Mouse (Mus musculus) ovary, postnatal 14 days (tissue): ENCODE measurements at regions not wholly inside any gene's neighbourhood (a gene's known extent, or its start where the extent isn't known, plus 50 kb on each side); places are given as distances from the start of the nearest gene placed in this dataset.
"Not testable (repeated sequence)": the region's sequence is repeated elsewhere in the genome, so short reads cannot be mapped to it uniquely, and the experiment has no call there.

Source experiments
- DNase-seq: peaks from one replicate; pipeline ENCODE4 v3.0.0; 2022; ENCODE audit warnings: low spot score

DNA sequence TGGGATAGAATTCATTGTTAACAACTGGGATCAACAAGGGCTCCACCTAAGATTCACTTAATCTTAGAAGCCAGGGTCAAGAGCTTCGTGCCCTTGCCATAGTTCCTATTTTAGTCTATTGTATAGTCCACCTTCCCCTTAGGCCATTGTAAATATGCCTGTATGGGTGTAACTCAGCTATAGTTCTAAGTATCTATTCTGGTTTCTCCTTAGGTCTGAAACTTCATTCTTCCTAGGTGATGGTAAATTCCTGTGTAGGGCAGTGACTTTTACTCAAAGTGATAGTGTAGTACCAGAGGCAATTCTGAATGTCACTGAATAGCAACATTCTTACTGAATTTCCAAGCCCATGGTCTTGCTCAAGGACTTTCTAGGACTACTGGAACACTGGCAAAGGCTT, 989.4 kb downstream of the Ankrd7 start:
- not testable (repeated sequence) for DNase-seq

DNA sequence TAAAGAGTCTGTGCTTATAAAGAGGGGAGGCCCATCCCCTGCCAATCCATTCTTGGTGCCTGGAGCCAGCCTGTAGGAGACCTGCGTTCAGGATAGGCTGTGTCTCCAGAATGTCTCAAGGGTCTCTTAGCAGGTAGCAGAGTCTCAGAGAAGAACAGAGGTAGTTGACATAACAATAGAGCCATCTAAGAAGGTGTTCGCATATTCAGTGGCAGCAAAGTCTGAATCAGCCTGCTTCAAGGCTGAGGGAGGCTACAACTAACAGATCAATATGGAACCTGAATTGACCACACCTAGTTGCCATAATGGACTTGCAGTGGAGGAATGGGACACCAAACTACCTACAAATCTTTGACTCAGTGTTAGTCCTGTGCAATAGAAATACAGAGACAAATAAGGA, 998.0 kb downstream of the Ankrd7 start:
- no peak for DNase-seq

DNA sequence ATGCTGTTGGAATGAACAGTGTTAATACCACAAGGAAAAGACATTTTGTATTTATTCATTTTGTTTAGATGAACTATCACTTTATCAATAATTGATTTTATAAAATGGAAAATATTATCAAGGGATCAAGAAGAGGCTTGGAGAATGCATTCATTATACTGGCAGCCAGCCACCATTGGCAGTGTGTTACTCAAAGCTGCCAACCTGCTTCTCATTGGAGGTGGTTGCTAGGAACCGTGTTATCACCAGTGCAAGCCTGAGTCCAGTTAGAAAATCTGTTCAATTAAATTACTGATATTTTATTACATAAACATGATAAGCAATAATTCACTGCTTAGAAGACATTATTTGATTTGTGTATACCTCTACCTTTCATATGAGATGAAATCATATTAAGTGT, 1003.6 kb downstream of the Ankrd7 start:
- no peak for DNase-seq

DNA sequence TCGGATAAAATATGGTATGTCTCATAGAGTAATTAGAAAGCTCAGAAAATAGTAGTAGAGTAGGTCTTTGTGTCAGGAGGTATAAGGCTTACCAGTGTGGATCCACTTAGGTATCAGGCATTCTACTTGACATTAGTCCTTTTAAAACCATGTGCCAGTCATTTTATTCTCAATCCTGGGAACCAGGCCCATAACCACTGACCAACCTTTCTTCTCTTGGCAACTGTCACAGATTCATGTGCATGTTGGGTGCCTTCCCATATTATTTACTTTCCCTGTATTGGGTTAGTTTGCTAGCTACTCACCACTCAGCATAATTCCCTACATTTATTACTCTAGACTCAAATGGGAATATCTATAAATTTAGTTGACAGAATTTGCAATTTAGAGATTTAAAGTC, 1045.1 kb downstream of the Ankrd7 start:
- DNase-seq: no peak

DNA sequence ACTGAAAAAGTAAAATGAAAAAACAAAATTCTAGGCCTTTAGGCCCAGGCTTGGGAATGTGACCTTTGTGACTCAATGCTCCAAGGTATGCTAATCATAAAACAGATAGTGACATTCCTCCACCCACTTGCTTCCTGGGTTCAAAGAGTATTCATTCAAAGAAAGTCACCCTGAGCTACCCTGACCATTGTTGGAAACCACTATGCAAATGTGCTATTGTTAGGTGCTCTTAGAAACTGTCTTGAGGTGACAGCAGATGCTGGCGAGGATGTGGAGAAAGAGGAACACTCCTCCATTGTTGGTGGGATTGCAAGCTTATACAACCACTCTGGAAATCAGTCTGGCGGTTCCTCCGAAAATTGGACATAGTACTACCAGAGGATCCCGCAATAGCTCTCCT, 1075.7 kb downstream of the Ankrd7 start:
- not testable (repeated sequence) for DNase-seq

DNA sequence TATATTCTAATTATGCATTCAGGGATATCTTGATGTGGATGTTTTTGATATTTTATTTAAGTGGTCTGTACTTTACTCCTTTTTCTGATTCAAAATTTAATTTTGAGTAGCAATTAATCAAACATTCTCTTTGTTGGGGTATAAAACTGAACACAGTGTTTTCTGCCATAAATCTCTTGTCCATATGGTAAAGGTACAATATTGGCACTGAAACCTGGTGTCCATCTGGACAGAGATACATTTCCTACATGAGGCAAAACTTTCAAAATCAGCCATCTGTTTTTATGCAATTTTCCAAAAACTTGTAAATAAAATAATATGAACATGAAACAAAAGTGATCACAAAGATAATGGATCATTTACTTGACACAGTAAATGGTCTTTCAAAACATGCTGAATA, 1078.2 kb downstream of the Ankrd7 start:
- DNase-seq: no peak

DNA sequence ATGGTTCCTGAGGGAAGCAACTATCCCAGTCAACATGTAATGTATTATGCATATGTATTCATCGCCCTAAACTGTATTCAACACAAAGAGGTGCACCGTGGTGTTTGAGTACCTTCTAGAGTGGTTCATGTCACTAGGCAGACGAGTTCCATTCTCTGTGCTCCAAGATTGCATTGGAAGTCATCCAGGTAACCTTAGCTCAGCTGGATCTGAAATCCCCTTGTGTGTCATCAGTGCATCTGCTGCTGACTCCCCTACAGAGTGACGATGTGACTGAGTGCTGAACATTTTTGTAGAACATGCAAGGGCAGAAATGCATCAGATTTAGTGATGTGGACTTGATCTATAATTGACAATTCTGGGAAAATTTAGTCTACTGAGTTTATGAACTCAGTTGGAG, 1079.6 kb downstream of the Ankrd7 start:
- DNase-seq: no peak

DNA sequence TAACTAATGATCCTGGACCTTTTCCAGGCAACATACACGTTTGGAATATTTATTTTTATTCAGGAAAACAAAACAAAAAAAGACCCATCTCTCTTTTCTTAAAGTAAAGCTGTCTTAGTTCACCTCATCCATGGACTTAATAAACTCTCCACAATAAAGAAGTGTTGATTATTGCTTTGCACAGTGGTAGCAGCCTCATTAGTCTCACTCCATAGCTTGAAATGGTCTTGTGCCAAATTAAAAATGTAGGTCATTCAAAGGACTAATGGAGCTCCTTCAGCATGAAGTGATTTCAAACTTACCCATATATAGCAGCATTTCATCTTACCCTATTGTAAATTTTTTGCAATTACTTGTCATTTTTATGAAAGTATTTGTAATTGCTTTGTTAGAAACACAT, 1109.8 kb downstream of the Ankrd7 start:
- DNase-seq: no peak

DNA sequence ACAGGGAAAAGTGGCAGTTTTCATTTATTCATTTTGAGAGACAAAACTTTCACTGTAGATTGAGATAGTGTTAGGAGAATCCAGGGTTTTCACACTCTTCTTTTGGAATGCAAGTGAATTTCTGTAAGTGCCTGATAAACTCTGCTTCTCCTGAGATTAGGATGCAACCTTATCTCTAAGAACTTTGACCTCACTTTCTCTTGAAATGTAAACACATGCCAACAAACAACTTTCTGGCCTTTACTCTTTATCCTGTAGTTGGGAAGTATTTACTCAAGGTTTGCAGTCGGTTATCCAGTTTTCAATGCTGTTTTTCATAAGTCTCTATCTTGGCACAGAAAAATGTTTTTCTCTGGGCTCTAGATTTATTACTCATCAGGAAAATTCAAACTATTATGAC, 1125.7 kb downstream of the Ankrd7 start:
- no peak for DNase-seq

DNA sequence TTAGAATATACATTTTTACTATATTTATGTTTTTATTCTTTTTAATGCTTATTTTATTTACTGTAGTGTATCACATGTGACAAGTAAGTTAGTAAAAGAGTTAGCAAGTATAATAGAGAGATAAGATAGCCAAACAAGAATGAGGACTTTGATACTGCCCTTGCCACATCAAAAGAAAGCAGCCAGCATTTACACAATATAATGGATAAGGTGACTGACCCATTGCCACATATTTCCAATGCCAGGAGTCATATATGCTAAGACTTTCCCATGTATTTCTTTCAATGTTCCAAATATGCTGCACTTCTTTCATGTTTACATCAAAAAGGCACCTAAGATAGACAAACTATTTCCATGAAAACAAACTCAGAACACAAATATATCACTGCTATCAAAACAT, 1162.3 kb downstream of the Ankrd7 start:
- DNase-seq: no peak

DNA sequence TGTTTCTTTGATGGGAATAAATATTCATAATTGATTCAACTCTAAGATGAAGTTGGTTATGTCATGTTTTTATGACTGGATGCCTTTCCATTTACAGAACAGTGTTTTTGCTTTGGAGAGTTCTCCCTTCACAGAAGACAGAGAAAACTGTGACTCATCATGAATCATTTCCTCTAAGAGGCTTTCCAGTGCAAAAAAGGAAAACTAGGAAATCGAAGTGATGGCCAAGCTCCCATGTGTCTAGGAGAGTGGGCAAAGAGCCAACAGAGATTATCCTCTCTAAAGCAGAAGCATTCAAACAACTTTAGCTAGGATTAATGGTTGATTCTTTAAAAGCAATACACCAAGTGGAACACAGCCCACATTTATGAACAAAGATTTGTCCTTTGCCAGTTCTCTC, 1171.7 kb downstream of the Ankrd7 start:
- peak; percentile 0 for DNase-seq

DNA sequence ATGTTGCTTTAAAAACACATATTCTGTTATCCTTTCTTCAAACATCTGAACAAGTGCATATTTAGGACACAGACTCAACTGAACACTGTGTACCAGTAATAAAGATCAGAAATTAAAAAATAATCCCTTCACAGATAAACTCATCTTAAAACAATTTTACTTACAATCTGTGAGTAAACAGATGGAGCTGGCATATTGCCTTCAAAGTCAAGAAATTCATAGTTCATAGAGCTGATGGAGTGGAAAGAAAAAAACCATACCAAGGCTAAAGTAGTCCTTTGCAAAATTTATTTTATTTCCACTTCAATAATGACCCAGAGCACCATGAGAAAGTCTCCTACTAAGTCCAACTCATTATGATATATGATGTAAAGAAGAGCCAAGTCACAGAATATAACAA, 1136.6 kb upstream of the Kcnd2 start:
- DNase-seq: no peak

DNA sequence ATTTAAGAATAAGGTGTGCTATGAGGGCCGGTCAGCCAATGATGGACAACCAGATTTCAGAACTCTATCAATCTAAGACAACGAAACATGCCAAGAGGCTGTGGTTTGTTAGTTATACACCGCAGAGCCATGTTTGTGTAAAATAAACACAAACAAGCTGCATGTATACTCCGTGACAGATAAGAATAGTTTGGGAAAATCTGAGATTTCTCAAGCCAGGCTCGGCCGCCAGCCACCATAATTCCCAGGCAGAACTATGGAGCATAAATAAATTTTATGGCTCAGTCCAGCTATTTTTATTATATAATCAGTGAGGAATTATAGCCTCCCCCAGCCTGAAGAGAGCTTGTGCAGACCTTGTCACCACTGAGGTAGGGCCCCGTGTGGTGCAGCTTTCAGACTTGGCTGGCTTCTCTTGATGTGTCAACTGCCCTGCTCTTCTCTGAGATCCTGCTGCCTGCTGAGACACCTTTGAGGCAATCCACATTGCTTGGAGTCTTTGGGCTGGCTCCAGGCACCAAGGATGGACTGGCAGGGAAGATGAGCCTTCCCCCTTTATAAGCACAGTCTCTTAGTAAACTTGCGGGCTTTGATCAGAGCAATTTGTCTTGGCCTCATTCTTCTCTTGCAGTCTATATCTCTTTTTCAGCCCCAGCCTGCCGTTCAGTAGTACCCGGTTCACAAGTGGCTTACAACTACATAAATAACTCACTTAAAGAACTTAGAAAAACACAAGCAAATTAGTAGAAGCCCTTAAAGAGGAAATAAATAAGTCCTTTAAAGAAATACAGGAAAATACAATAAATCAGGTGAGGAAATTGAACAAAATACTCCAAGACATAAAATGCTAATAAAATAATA, 1123.0 kb upstream of the Kcnd2 start:
- DNase-seq: no peak

DNA sequence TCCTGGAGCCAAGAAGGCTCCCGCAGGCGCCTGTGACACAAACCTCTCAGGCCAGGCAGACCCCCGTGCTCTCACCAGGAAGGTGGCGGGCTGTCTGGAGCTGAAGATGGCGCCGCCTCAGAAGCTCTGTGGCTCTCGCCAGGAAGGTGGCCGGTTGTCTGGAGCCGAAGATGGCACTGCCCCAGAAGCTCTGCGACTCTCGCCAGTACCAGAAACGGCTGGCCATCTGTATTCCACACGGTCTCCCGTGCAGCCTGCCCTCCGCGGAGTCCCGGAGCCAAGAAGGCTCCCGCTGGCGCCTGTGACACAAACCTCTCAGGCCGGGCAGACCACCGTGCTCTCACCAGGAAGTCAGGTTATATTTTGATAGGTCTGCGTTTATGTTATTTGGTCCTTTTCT, 1081.3 kb upstream of the Kcnd2 start:
- DNase-seq: not testable (repeated sequence)

DNA sequence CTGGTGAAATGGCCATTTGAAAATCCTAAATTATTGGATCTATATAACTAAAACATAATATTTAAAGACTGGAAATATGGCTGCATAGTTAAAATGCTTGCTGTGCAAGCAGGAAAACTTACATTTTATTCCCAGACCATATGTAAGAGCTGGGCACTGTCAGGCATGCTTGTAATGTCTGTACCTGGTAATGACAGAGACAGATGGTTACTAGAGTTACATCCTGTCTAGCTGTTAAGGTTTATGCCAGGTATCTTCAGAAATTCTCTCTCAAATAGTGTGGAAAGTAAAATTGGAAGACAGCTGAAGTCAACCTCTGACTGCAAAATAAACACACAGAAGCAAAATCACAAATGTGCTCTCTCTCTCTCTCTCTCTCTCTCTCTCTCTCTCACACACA, 1077.8 kb upstream of the Kcnd2 start:
- DNase-seq: no peak
